Mouse (Mus musculus) A20 (cell line): Measurements from ENCODE around the gene Odf3.

ENCODE experiments used
- DNase-seq: peaks from one replicate; pipeline ENCODE4 v3.0.0-alpha.2; 2011; ENCODE audit warnings: low read depth, low spot score

Odf3 gene

GRCm38 (mm10) chr7:140847755-140848580, at the start of gene Odf3:
Odf3 (plus strand) TSS chr7:140847805.
- no peak for DNase-seq

- no peak for DNase-seq
Observed at GRCm38 (mm10) chr7:140798212-140798611, 49.4 kb upstream of the Odf3 start.

GRCm38 (mm10) chr7:140802629-140803028, 45.0 kb upstream of the Odf3 start:
- DNase-seq, result no peak

GRCm38 (mm10) chr7:140805704-140806103, 41.9 kb upstream of the Odf3 start:
- DNase-seq, result peak; percentile 64

- DNase-seq, result peak; percentile 42
Observed at GRCm38 (mm10) chr7:140810496-140810895, 37.1 kb upstream of the Odf3 start.

GRCm38 (mm10) chr7:140811714-140812113, 35.9 kb upstream of the Odf3 start:
- DNase-seq, result no peak

- DNase-seq, result no peak
Observed at GRCm38 (mm10) chr7:140812850-140813249, 34.8 kb upstream of the Odf3 start.

- DNase-seq, result no peak
Observed at GRCm38 (mm10) chr7:140820173-140820572, 27.4 kb upstream of the Odf3 start.

GRCm38 (mm10) chr7:140821305-140821652, 26.3 kb upstream of the Odf3 start:
- DNase-seq, result no peak

- peak; percentile 69 for DNase-seq
Observed at GRCm38 (mm10) chr7:140821653-140822329, 25.8 kb upstream of the Odf3 start, which contains the start of gene Zfp941. Zfp941 (minus strand) TSS chr7:140822178.

GRCm38 (mm10) chr7:140822731-140823130, 24.9 kb upstream of the Odf3 start:
- no peak for DNase-seq

GRCm38 (mm10) chr7:140828171-140828881, 19.3 kb upstream of the Odf3 start:
- DNase-seq, result peak; percentile 55

GRCm38 (mm10) chr7:140831447-140831846, 16.2 kb upstream of the Odf3 start:
- DNase-seq, result no peak

- DNase-seq, result no peak
Observed at GRCm38 (mm10) chr7:140833341-140833740, 14.3 kb upstream of the Odf3 start.

GRCm38 (mm10) chr7:140834968-140835757, 12.4 kb upstream of the Odf3 start, which contains the start of gene Urah:
Urah (plus strand) TSS chr7:140835018.
- no peak for DNase-seq

- DNase-seq, result no peak
Observed at GRCm38 (mm10) chr7:140835758-140836087, 11.9 kb upstream of the Odf3 start.

- no peak for DNase-seq
Observed at GRCm38 (mm10) chr7:140836243-140837115, 11.1 kb upstream of the Odf3 start.

- no peak for DNase-seq
Observed at GRCm38 (mm10) chr7:140839556-140839955, 8.0 kb upstream of the Odf3 start.

GRCm38 (mm10) chr7:140840750-140841735, 6.6 kb upstream of the Odf3 start:
- no peak for DNase-seq
